Mouse (Mus musculus) liver, embryonic 14.5 days (tissue): ENCODE measurements around the gene Gm5868.

ENCODE experiments used
- CTCF ChIP-seq: IDR thresholded peaks from 2 replicates; pipeline ENCODE4 v1.5.1; 2016; ENCODE audit warnings: antibody characterized with exemption, low read depth, control low read depth
- EP300 ChIP-seq: IDR thresholded peaks from 2 replicates; pipeline ENCODE4 v1.6.1; 2016; ENCODE audit warnings: antibody characterized with exemption, low read depth

- TF ChIP-seq CTCF (0 out of 2 replicates have a peak, but pooled peaks have one; percentile 2), EP300 (peak; percentile 34; the same call in 1 of the 2 replicates)
Observed at GRCm38 (mm10) chr5:72559544-72560049, 27.8 kb downstream of the Gm5868 start, which contains the start of gene Nfxl1.
